Mouse (Mus musculus): ENCODE measurements at regions not wholly inside any gene's neighbourhood (a gene's known extent, or its start where the extent isn't known, plus 50 kb on each side); places are given as distances from the start of the nearest gene placed in this dataset.

DNA sequence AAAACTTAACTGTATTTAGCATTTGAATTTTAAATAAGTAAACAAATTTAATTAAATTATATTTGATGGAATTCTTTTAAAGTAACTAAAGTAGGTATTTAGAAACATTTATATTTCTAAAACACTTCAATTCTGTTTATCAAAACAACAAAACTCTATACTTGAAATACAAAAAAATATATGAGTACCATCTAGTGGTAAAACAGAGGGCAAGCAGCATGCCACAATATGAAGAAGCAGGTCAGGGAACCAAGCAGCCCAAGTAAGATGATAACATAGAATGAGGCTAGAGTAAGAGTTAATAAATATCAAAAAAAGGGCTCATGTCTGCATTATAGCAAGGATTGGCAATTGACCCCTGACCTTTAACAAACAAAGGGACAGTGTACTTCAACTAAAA is 639.7 kb downstream of the Cdh10 start:
- no peak for TF ChIP-seq CTCF (IDR thresholded peaks at IDR 0.05; ENCODE audit: borderline replicate concordance, extremely low read depth, insufficient read depth, insufficient read length)
- no peak for TF ChIP-seq POLR2A (IDR thresholded peaks at IDR 0.05; ENCODE audit: borderline replicate concordance, extremely low read depth, insufficient read depth, insufficient read length, poor library complexity, severe bottlenecking)
